Mouse (Mus musculus): Measurements from ENCODE around the gene Arhgef7. TPM values are rescaled to one million over a fixed set of nuclear protein-coding genes. Genes with fewer than 3 reads are reported as not detected.
"Not testable (repeated sequence)": the region's sequence is repeated elsewhere in the genome, so short reads cannot be mapped to it uniquely, and the experiment has no call there.

Arhgef7 gene
- total RNA-seq, 2 experiments from 2014 or later = 112 to 145 TPM

- intact Hi-C loops (cut with DNase I) = no loop called here
- DNase-seq (ENCODE audit: low spot score in 2 of 2) = no peak
Observed at GRCm38 (mm10) chr8:11821451-11822206, 94.1 kb downstream of the Arhgef7 start.

- DNase-seq (ENCODE audit: low spot score in 2 of 2) = no peak
Observed at GRCm38 (mm10) chr8:11822550-11823060, 95.1 kb downstream of the Arhgef7 start.

GRCm38 (mm10) chr8:11825756-11826155 lies 98.2 kb downstream of the Arhgef7 start:
- DNase-seq (ENCODE audit: low spot score in 2 of 2) = no peak
- intact Hi-C loops (cut with DNase I) = no loop called here

More at GRCm38 (mm10) chr8:11822550-11823060, 95.1 kb downstream of the Arhgef7 start:
- intact Hi-C loops (cut with DNase I) = no loop called here

GRCm38 (mm10) chr8:11827312-11827711 lies 99.8 kb downstream of the Arhgef7 start:
- intact Hi-C loops (cut with DNase I) = no loop called here

GRCm38 (mm10) chr8:11830214-11831046 lies 102.9 kb downstream of the Arhgef7 start:
- intact Hi-C loops (cut with DNase I) = loop anchor here (5.0 kb wide), 1 partner anchor 73 kb away; no protein-coding TSS in a partner anchor
- no peak for DNase-seq (ENCODE audit: low spot score in 2 of 2)

More at GRCm38 (mm10) chr8:11827312-11827711, 99.8 kb downstream of the Arhgef7 start:
- no peak for DNase-seq (ENCODE audit: low spot score in 2 of 2)

- intact Hi-C loops (cut with DNase I) = loop anchor here (5.0 kb wide), 1 partner anchor 74 kb away; no protein-coding TSS in a partner anchor
Observed at GRCm38 (mm10) chr8:11831174-11831573, 103.7 kb downstream of the Arhgef7 start.

GRCm38 (mm10) chr8:11831939-11832338 lies 104.4 kb downstream of the Arhgef7 start:
- no peak for DNase-seq (ENCODE audit: low spot score in 2 of 2)
- intact Hi-C loops (cut with DNase I) = loop anchor here (5.0 kb wide), 1 partner anchor 75 kb away; no protein-coding TSS in a partner anchor

More at GRCm38 (mm10) chr8:11831174-11831573, 103.7 kb downstream of the Arhgef7 start:
- no peak for DNase-seq (ENCODE audit: low spot score in 2 of 2)

- no peak for DNase-seq (ENCODE audit: low spot score in 2 of 2)
- intact Hi-C loops (cut with DNase I) = loop anchor here (5.0 kb wide), 1 partner anchor 76 kb away; no protein-coding TSS in a partner anchor
Observed at GRCm38 (mm10) chr8:11833157-11833556, 105.6 kb downstream of the Arhgef7 start.

GRCm38 (mm10) chr8:11834200-11834599 lies 106.7 kb downstream of the Arhgef7 start:
- DNase-seq (ENCODE audit: low spot score in 2 of 2) = no peak
- intact Hi-C loops (cut with DNase I) = loop anchor here (5.0 kb wide), 1 partner anchor 77 kb away; no protein-coding TSS in a partner anchor

GRCm38 (mm10) chr8:11834691-11835090 lies 107.2 kb downstream of the Arhgef7 start:
- intact Hi-C loops (cut with DNase I) = loop anchor here (5.0 kb wide), 1 partner anchor 77 kb away; no protein-coding TSS in a partner anchor
- DNase-seq (ENCODE audit: low spot score in 2 of 2) = no peak

GRCm38 (mm10) chr8:11840174-11840573 lies 112.7 kb downstream of the Arhgef7 start, which contains the start of gene Tex29:
TSS of gene Tex29 (plus strand) at chr8:11840474.
- no peak for DNase-seq (ENCODE audit: low spot score in 2 of 2)
- intact Hi-C loops (cut with DNase I) = no loop called here

- DNase-seq (ENCODE audit: low spot score in 2 of 2) = no peak
- intact Hi-C loops (cut with DNase I) = no loop called here
Observed at GRCm38 (mm10) chr8:11841571-11841970, 114.0 kb downstream of the Arhgef7 start.

- intact Hi-C loops (cut with DNase I) = no loop called here
- no peak for DNase-seq (ENCODE audit: low spot score in 2 of 2)
Observed at GRCm38 (mm10) chr8:11842757-11843156, 115.2 kb downstream of the Arhgef7 start.

GRCm38 (mm10) chr8:11843677-11844315 lies 116.3 kb downstream of the Arhgef7 start:
- intact Hi-C loops (cut with DNase I) = no loop called here
- no peak for DNase-seq (ENCODE audit: low spot score in 2 of 2)

- intact Hi-C loops (cut with DNase I) = no loop called here
- DNase-seq (ENCODE audit: low spot score in 2 of 2) = no peak
Observed at GRCm38 (mm10) chr8:11844316-11844685, 116.8 kb downstream of the Arhgef7 start.

- intact Hi-C loops (cut with DNase I) = no loop called here
- no peak for DNase-seq (ENCODE audit: low spot score in 2 of 2)
Observed at GRCm38 (mm10) chr8:11846807-11847206, 119.3 kb downstream of the Arhgef7 start.

GRCm38 (mm10) chr8:11867832-11868231 lies 140.3 kb downstream of the Arhgef7 start:
- intact Hi-C loops (cut with DNase I) = no loop called here
- no peak for DNase-seq (ENCODE audit: low spot score in 2 of 2)

GRCm38 (mm10) chr8:11874227-11874626 lies 146.7 kb downstream of the Arhgef7 start:
- DNase-seq (ENCODE audit: low spot score in 2 of 2); intact Hi-C loops (cut with DNase I): not testable (repeated sequence)

GRCm38 (mm10) chr8:11884646-11885045 lies 157.1 kb downstream of the Arhgef7 start:
- intact Hi-C loops (cut with DNase I) = no loop called here
- DNase-seq (ENCODE audit: low spot score in 2 of 2) = no peak
